Mouse (Mus musculus) forebrain, embryonic 15.5 days (tissue): ENCODE results near the gene Dennd5b. TPM values are rescaled to one million over a fixed set of nuclear protein-coding genes. Genes with fewer than 3 reads are reported as not detected.
"Not testable (repeated sequence)": the region's sequence is repeated elsewhere in the genome, so short reads cannot be mapped to it uniquely, and the experiment has no call there.

Experiments
- ATAC-seq: fragments of 200-750 bp; cut with Nextera tagmentation; replicated peaks from 2 replicates; pipeline ENCODE4 v1.8.0; 2017; ENCODE audit warnings: mild to moderate bottlenecking, moderate TSS enrichment, moderate library complexity
- H3K27ac ChIP-seq: fragments of 300-500 bp; sonication (generic); replicated peaks from 2 replicates; pipeline ENCODE4 v1.5.1; 2015; ENCODE audit warnings: mild to moderate bottlenecking, inconsistent platforms
- H3K27me3 ChIP-seq: fragments of 300-500 bp; sonication (generic); 2 replicates; pipeline ENCODE4 v1.6.1; 2015; ENCODE audit warnings: inconsistent platforms
- H3K36me3 ChIP-seq: fragments of 300-500 bp; sonication (generic); 2 replicates; pipeline ENCODE4 v1.6.1; 2015; ENCODE audit warnings: mild to moderate bottlenecking, inconsistent platforms
- H3K4me1 ChIP-seq: fragments of 300-500 bp; sonication (generic); 2 replicates; pipeline ENCODE4 v1.6.1; 2015; ENCODE audit warnings: inconsistent platforms
- H3K4me2 ChIP-seq: fragments of 300-500 bp; sonication (generic); replicated peaks from 2 replicates; pipeline ENCODE4 v1.6.1; 2015; ENCODE audit warnings: mild to moderate bottlenecking, inconsistent platforms
- H3K4me3 ChIP-seq: fragments of 300-500 bp; sonication (generic); 2 replicates; pipeline ENCODE4 v1.5.1; 2015; ENCODE audit warnings: mild to moderate bottlenecking, inconsistent platforms
- H3K9ac ChIP-seq: fragments of 300-500 bp; sonication (generic); replicated peaks from 2 replicates; pipeline ENCODE4 v1.6.1; 2015; ENCODE audit warnings: mild to moderate bottlenecking, inconsistent platforms
- H3K9me3 ChIP-seq: fragments of 300-500 bp; sonication (generic); 2 replicates; pipeline ENCODE4 v1.6.1; 2016; ENCODE audit warnings: inconsistent platforms
- WGBS: fragments of 180-500 bp; shearing (Covaris S2); methylation state at CpG from one replicate; pipeline ENCODE4 v1.1.7; 2015; ENCODE audit warnings: mixed read lengths; 5-methylcytosine and 5-hydroxymethylcytosine counted together
- polyA plus RNA-seq: library from polyadenylated mRNA; unstranded; fragments of >200 nt; fragmentation: Nextera tagmentation; extraction: Ambion mirVana; gene quantifications from 2 replicates; pipeline ENCODE4 v1.2.1, GENCODE M21; 2015

Gene Dennd5b
- polyA plus RNA-seq, 1 experiment from 2014 or later = 13.3 TPM

DNA sequence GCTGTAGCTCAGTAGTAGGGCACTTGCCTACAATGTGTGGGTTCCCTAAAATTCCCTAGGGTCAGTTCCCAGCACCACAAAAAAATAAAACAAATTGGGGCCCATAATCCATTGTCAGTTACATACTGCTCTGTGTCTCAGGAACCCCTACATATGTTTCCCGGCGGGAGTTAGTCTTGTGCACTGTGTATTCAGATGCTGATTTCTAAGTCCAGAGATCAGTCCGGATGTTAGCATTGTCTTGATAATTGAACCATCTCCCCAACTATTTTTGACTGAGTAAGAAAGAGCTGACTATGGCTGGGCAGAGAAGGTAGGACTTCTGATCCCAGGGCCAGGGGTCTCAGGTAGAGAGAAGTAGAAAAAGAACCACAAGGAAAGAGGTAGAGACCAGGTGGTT lies 144.4 kb downstream of the Dennd5b start:
- Histone ChIP-seq H3K4me1 (no peaks in the 10 kb centered on the region), H3K9ac (no peak overlapping the region), H3K27ac (no peak overlapping the region), H3K4me3 (no peak overlapping the region), H3K36me3 (no peaks in the 10 kb centered on the region), H3K4me2 (no peak overlapping the region), H3K27me3 (no peaks in the 10 kb centered on the region), H3K9me3 (no peaks in the 10 kb centered on the region)
- no peak for ATAC-seq
- 80% methylated on average over 3 of the region's 3 CpGs for WGBS

DNA sequence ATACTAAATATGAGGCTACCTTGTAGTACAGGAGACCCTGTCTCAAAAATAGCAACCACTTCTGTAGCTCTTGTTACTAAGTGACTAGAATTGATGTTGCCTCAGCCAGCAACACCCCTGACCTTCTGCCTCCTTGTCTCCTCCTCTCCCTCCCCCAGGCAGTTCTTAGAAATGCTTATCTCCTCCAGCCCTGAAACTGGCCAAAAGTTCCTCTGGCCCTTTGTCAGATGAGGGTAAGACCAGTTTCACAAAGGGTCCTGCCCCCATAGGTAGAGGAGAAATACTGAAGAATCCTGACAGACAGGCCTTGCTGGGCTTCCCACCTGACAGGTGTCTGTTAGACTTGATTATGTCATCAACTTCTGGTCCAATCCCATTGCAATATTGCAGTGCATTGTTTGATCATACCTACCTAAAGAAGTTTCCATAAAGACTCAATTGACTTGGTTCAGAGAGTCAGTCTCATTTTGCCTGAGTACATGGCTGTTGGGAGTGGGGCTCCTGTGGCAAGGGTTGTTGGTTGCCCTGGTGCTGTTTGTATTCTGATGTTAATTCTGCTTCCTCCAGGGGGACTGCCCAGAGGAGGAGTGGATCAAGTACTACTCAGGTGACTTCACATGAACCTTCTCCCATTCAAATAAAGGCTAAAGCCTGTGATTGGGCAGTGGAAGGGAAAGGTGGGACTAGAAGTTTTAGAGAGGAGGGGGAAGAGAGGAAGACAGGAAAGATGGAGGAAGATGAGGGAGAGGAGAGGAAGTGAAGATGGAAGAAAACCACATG lies 145.6 kb downstream of the Dennd5b start:
- no peak overlapping the region for H3K4me3 ChIP-seq

DNA sequence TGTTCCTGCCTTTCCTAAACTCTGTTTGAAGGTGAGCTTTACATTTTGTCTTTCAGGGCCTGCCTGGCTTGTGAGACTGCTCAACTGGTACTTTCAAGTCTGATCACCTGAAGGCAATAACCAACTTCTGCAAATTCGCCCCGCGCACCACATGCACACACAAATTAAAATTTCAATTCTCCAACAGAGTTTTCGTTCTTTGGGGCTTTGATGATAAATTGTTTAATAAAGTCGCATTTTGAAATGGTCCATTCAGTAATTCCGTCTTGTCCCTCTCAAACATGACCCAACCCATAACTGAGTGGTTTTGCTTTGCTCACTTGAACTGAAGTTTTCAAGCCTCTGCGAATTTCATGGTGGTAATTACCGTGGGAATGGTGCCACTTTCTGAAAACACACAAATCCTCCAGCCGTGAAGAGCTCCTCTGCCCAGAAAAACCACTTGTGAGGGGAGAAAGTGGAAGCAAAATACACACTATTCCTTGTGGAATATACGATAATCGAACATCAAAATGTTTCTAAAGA lies 154.5 kb downstream of the Dennd5b start:
- H3K4me3 ChIP-seq = peak overlapping the region; percentile 99
- H3K27me3 ChIP-seq = no peaks in the 10 kb centered on the region
- ATAC-seq = no peak
- H3K27ac ChIP-seq = peak overlapping the region; percentile 88
- H3K36me3 ChIP-seq = no peaks in the 10 kb centered on the region
- peak overlapping the region; percentile 92 for H3K9ac ChIP-seq
- WGBS = 26% methylated on average over 11 of the region's 11 CpGs
- H3K9me3 ChIP-seq = no peaks in the 10 kb centered on the region
- H3K4me2 ChIP-seq = peak overlapping the region; percentile 79
- peaks cover 27% of the 10 kb centered on the region for H3K4me1 ChIP-seq

More for the DNA sequence above, 145.6 kb downstream of the Dennd5b start:
- Histone ChIP-seq H3K36me3 (no peaks in the 10 kb centered on the region), H3K4me2 (no peak overlapping the region), H3K9ac (no peak overlapping the region), H3K27me3 (no peaks in the 10 kb centered on the region), H3K9me3 (no peaks in the 10 kb centered on the region), H3K27ac (no peak overlapping the region), H3K4me1 (no peaks in the 10 kb centered on the region)
- no peak for ATAC-seq

DNA sequence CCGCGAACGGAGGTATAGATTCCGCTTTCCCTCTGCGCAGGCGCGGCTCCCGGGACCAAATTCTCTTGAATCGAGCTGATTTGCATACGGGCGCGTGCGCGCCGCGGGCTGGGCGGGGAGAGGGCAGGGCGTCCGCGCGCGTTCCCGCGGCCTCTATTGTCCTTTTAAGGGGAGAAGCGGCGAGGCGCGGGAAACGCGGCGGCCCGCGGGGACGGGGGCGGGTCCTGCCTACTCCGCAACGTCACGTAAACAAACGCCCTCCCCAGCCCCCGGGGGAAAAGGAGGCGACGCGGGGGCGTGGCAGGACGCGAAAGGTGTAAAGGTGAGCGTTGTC lies 155.1 kb downstream of the Dennd5b start, which contains the start of gene Sinhcaf:
Sinhcaf (minus strand) TSS at position 59 of the 334 bp plus-strand sequence.
- H3K27me3 ChIP-seq = no peaks in the 10 kb centered on the region
- H3K27ac ChIP-seq = peak within 1 kb of the TSS; percentile 88
- peak within 1 kb of the TSS; percentile 92 for H3K9ac ChIP-seq
- H3K4me2 ChIP-seq = peak within 1 kb of the TSS; percentile 79
- WGBS = under 1% methylated on average over 44 of the region's 47 CpGs
- H3K4me3 ChIP-seq = peak within 1 kb of the TSS; percentile 99
- H3K36me3 ChIP-seq = no peaks in the 10 kb centered on the region
- H3K4me1 ChIP-seq = peaks cover 33% of the 10 kb centered on the region
- peak; percentile 89 for ATAC-seq
- H3K9me3 ChIP-seq = no peaks in the 10 kb centered on the region

DNA sequence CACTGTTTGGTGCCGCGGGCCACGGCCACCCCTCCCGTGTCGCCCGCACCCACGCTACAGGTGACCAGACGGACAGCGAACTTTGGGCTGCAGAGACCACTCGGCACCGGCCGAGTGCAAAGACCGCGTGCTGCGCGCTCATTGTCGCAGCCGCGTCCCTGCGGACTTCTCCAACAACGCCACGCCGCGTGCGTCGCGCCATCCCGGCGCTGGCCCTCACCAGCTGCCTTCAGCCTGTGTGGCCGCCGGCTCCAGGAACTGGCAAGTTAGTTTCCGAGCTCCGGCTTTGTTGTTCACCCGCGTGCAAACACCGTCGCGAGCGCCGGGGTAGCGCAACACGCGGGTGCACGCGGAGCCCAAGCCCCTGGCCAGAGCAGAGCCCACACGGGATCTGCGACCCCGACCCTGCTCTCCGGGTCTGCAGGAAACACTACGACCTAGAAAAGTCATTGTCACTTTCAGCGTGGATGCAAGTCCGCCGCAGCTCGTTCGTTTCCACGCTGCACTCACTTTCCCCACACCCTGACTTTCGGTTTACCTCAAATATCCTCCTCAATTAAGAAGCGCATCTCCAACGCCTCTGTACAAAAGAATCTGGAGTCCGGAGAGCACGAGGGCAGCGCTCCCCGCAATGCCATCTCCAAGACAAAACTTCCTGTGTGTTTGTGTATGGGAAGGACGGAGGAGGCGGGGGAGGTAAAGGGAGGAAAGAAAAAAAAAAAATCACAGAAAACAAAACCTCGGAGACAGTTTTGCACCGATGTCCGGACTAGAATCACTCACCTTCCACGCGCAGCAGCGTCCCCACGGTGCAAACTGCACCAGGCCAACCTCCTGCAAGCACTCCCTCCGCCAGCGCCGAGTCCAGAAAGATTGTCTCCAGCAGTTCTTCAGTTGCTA lies 155.7 kb downstream of the Dennd5b start:
- Histone ChIP-seq H3K4me3 (peak overlapping the region; percentile 99), H3K9ac (peak overlapping the region; percentile 92), H3K4me2 (peak overlapping the region; percentile 79), H3K27me3 (no peaks in the 10 kb centered on the region), H3K9me3 (no peaks in the 10 kb centered on the region), H3K27ac (peak overlapping the region; percentile 88), H3K4me1 (peaks cover 34% of the 10 kb centered on the region), H3K36me3 (no peaks in the 10 kb centered on the region)
- ATAC-seq = peak; percentile 46
- whole genome bisulfite sequencing = under 1% methylated on average over 75 of the region's 75 CpGs

DNA sequence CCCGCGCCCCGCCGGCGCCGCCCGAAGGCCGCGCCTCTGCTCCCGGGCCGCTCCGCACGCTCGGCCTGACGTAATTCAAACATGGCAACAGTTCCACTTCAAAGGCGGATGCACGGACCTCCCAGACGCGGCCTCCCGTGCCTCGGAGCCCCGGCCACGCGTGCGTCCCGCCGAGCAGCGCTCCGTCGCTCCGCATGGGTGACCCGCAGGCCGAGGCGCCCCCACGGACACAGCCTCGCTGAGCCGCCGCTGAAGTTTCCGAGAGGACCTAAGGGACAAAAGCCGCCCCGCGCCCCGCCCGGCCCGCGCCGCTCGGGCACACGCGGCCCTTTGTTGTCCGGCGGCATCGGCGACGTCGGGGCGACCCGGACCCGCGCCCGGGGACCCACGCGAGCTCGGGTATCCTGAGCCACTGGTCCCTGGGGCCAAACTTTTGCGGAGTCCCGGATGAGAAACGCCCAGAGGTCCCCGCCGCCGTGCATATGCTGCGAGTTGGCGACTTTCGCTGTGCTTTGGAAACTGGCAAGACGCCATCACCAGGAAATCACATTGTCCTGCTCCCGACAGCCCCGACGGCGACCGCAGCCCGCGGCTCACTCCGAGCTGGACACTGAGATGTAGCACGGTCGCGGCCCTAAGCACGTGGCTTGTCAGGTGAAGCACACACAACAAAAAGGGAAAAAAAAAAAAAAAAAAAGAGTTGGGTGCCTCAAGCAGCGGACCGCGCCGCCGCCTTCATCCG lies 156.5 kb downstream of the Dennd5b start:
- no peaks in the 10 kb centered on the region for H3K9me3 ChIP-seq
- H3K4me2 ChIP-seq = peak overlapping the region; percentile 79
- no peaks in the 10 kb centered on the region for H3K27me3 ChIP-seq
- ATAC-seq = peak; percentile 57
- peak overlapping the region; percentile 99 for H3K4me3 ChIP-seq
- WGBS = under 1% methylated on average over 85 of the region's 92 CpGs
- peaks cover 34% of the 10 kb centered on the region for H3K4me1 ChIP-seq
- H3K9ac ChIP-seq = peak overlapping the region; percentile 92
- no peaks in the 10 kb centered on the region for H3K36me3 ChIP-seq
- peak overlapping the region; percentile 88 for H3K27ac ChIP-seq

DNA sequence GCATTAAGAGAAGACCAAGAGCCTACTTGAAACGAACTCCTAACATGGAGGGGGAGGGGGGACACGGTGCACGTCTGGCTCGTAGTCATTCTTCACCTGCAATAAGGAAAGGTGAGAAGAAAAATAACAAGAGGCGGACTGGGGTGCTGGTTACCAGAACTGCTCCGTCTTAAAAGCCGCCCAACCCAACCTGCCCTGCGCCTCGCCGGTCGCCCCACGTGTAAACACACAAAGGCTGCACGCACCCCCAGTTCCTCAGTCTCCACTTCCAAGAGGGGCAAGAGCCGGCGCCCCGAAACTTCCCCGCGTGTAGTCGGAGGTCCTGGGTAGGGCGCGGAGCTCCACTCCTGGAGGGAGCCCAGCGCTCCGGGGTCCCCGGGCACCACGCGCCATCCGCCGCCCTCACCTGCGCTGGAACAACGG lies 157.1 kb downstream of the Dennd5b start:
- Histone ChIP-seq H3K4me3 (peak overlapping the region; percentile 99), H3K27ac (peak overlapping the region; percentile 88), H3K27me3 (no peaks in the 10 kb centered on the region), H3K36me3 (no peaks in the 10 kb centered on the region), H3K9ac (peak overlapping the region; percentile 92), H3K4me2 (peak overlapping the region; percentile 79), H3K4me1 (peaks cover 34% of the 10 kb centered on the region), H3K9me3 (no peaks in the 10 kb centered on the region)
- no peak; the same call in 1 of the 2 replicates for ATAC-seq
- WGBS = under 1% methylated on average over 29 of the region's 30 CpGs

DNA sequence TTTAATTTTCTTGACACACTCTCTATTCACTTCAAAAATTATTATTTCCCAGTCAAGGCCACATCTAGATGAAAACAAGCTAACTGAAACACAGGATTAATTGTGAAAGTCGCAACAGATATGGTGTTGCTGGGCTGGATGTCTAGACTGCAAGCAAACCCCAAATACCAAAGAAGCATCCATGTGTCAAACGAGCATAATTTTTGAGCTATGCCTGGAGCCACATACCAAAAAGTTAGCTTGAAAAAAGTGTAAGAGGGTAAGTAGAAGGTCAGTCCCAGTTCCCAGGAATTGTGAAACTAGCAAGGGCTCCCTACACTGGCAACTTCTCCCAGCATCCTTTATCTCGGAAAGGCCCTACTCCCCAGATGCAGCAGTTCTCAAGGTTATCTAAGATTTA lies 157.8 kb downstream of the Dennd5b start:
- Histone ChIP-seq H3K9me3 (no peaks in the 10 kb centered on the region), H3K27me3 (no peaks in the 10 kb centered on the region), H3K9ac (peak overlapping the region; percentile 28), H3K36me3 (no peaks in the 10 kb centered on the region), H3K27ac (no peak overlapping the region), H3K4me3 (peak overlapping the region; percentile 99), H3K4me1 (peaks cover 34% of the 10 kb centered on the region), H3K4me2 (peak overlapping the region; percentile 79)
- ATAC-seq = no peak
- 19% methylated on average over 3 of the region's 3 CpGs for WGBS

DNA sequence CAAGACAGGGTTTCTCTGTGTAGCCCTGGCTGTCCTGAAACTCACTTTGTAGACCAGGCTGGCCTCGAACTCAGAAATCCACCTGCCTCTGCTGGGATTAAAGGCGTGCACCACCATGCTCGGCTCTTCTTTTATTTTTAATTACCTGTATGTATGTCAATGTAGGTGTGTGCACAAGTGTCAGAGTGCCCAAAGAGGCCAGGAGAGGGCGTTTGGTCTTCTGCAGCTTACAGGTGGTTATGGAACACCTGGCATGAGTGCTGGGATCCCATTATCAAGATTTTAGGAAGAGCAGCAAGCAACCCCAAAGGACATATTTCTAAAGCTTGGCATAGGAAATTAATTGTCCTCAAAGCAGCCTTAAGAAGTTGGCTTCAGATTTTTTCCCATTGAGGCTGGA lies 159.1 kb downstream of the Dennd5b start:
- 71% methylated on average over 4 of the region's 4 CpGs for WGBS

DNA sequence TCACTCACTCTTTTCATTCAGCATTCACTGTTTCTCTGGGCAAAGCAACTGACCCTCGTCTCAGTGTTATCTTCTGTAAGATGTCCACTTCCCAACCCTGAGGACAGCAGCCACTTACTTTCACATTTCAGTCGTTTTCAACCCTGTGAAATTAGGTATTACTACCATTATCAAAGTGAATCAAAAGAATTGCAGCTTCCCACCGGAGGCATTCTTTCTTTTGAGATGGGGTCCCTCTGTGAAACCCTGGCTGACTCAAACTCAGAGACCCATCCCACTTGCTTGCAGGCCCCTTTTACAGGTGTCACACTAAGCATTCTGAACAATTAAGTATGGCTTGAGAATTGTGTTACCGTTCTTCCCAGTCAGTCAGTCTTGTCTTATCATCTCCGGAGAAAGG lies 159.6 kb downstream of the Dennd5b start:
- Histone ChIP-seq H3K9ac (no peak overlapping the region), H3K4me3 (no peak overlapping the region), H3K27ac (no peak overlapping the region), H3K9me3 (no peaks in the 10 kb centered on the region), H3K4me1 (peaks cover 29% of the 10 kb centered on the region), H3K4me2 (no peak overlapping the region), H3K27me3 (no peaks in the 10 kb centered on the region), H3K36me3 (no peaks in the 10 kb centered on the region)
- WGBS = 50% methylated on average over 5 of the region's 5 CpGs
- no peak for ATAC-seq

More for the DNA sequence above, 159.1 kb downstream of the Dennd5b start:
- peaks cover 34% of the 10 kb centered on the region for H3K4me1 ChIP-seq
- no peak overlapping the region for H3K4me3 ChIP-seq
- H3K9me3 ChIP-seq = no peaks in the 10 kb centered on the region
- ATAC-seq = no peak
- H3K4me2 ChIP-seq = no peak overlapping the region
- no peaks in the 10 kb centered on the region for H3K36me3 ChIP-seq
- no peak overlapping the region for H3K27ac ChIP-seq
- H3K9ac ChIP-seq = no peak overlapping the region
- no peaks in the 10 kb centered on the region for H3K27me3 ChIP-seq

DNA sequence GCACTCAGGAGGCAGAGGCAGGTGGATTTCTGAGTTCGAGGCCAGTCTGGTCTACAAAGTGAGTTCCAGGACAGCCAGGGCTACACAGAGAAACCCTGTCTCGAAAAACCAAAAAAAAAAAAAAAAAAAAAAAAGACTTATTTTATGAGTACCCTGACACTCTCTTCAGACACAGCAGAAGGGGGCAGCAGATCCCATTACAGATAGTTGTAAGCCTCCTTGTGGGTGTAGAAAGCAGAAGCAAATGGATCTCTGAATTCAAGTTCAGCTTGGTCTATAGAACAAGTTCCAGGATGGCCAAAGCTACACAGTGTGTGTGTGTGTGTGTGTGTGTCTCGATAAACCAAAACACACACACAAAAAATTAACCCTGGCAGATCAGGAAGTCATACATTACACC lies 161.1 kb downstream of the Dennd5b start:
- H3K27me3 ChIP-seq, H3K9me3 ChIP-seq, H3K9ac ChIP-seq, H3K27ac ChIP-seq, ATAC-seq, H3K4me3 ChIP-seq, H3K36me3 ChIP-seq, H3K4me2 ChIP-seq: not testable (repeated sequence)
- 60% methylated on average over 3 of the region's 3 CpGs for WGBS
- peaks cover 26% of the 10 kb centered on the region for H3K4me1 ChIP-seq
